Mouse (Mus musculus): ENCODE data around the gene 1500009C09Rik. TPM values are rescaled to one million over a fixed set of nuclear protein-coding genes. Genes with fewer than 3 reads are reported as not detected.

Gene 1500009C09Rik
- total RNA-seq, 1 experiment from 2014 or later, result not detected

- ATAC-seq (ENCODE audit: extremely low read depth, insufficient number of reproducible peaks, low FRiP score, poor library complexity, severe bottlenecking), result no peak
These were observed 41.1 kb downstream of the 1500009C09Rik start for GRCm38 (mm10) chr15:82293271-82293711.

- no peak for ATAC-seq (ENCODE audit: extremely low read depth, insufficient number of reproducible peaks, low FRiP score, poor library complexity, severe bottlenecking)
These were observed 41.9 kb downstream of the 1500009C09Rik start for GRCm38 (mm10) chr15:82294059-82294458.

GRCm38 (mm10) chr15:82298764-82299561, 46.8 kb downstream of the 1500009C09Rik start, which contains the start of gene Wbp2nl:
Gene Wbp2nl, plus strand, starts transcription at chr15:82298954.
- ATAC-seq (ENCODE audit: extremely low read depth, insufficient number of reproducible peaks, low FRiP score, poor library complexity, severe bottlenecking), result no peak

- no peak for ATAC-seq (ENCODE audit: extremely low read depth, insufficient number of reproducible peaks, low FRiP score, poor library complexity, severe bottlenecking)
These were observed 54.9 kb downstream of the 1500009C09Rik start for GRCm38 (mm10) chr15:82307107-82307506.

GRCm38 (mm10) chr15:82308416-82308815, 56.2 kb downstream of the 1500009C09Rik start:
- ATAC-seq (ENCODE audit: extremely low read depth, insufficient number of reproducible peaks, low FRiP score, poor library complexity, severe bottlenecking), result no peak

Other genes with a start within 250 kb of the 1500009C09Rik start
- gene Desi1, start 218.5 kb upstream of the 1500009C09Rik start, total RNA-seq (2017), result 7.3 and 7.7 TPM in 2 replicates
- 74.5 and 74.8 TPM in 2 replicates for gene Snu13, start 204.8 kb upstream of the 1500009C09Rik start, total RNA-seq (2017)
- not detected in 2 replicates for gene 4930407I10Rik, start 193.2 kb upstream of the 1500009C09Rik start, total RNA-seq (2017)
- gene Mei1, start 182.4 kb upstream of the 1500009C09Rik start, total RNA-seq (2017), result not detected in 2 replicates
- 35.9 and 37.9 TPM in 2 replicates for gene Ccdc134, start 124.5 kb upstream of the 1500009C09Rik start, total RNA-seq (2017)
- 71.5 and 74.5 TPM in 2 replicates for gene Srebf2, start 105.2 kb upstream of the 1500009C09Rik start, total RNA-seq (2017)
- gene Shisa8, start 39.6 kb upstream of the 1500009C09Rik start, total RNA-seq (2017), result 0.58 and 1.1 TPM in 2 replicates
- gene Tnfrsf13c, start 28.0 kb upstream of the 1500009C09Rik start, total RNA-seq (2017), result 157 and 160 TPM in 2 replicates
- gene Cenpm, start 7.6 kb upstream of the 1500009C09Rik start, total RNA-seq (2017), result not detected in 2 replicates
- not detected in 2 replicates for gene Sept3, start 22.5 kb downstream of the 1500009C09Rik start, total RNA-seq (2017)
- not detected in 2 replicates for gene Wbp2nl, start 46.6 kb downstream of the 1500009C09Rik start, total RNA-seq (2017)
- gene Naga, start 86.5 kb downstream of the 1500009C09Rik start, total RNA-seq (2017), result 32.2 and 40.0 TPM in 2 replicates
- gene Pheta2, start 86.5 kb downstream of the 1500009C09Rik start, total RNA-seq (2017), result 0.35 and 0.37 TPM in 2 replicates
- gene Smdt1, start 86.6 kb downstream of the 1500009C09Rik start, total RNA-seq (2017), result 34.0 and 36.1 TPM in 2 replicates
- gene Ndufa6, start 101.9 kb downstream of the 1500009C09Rik start, total RNA-seq (2017), result 119 and 121 TPM in 2 replicates
- 2.2 and 4.7 TPM in 2 replicates for gene Cyp2d22, start 127.9 kb downstream of the 1500009C09Rik start, total RNA-seq (2017)
- not detected in 2 replicates for gene Cyp2d11, start 141.6 kb downstream of the 1500009C09Rik start, total RNA-seq (2017)
- not detected in 2 replicates for gene Cyp2d10, start 154.8 kb downstream of the 1500009C09Rik start, total RNA-seq (2017)
- gene Cyp2d9, start 181.0 kb downstream of the 1500009C09Rik start, total RNA-seq (2017), result not detected in 2 replicates

Data from neutrophil, adult 5-6 weeks (primary cell).